Mouse (Mus musculus) MEL (cell line): ENCODE measurements at regions not wholly inside any gene's neighbourhood (a gene's known extent, or its start where the extent isn't known, plus 50 kb on each side); places are given as distances from the start of the nearest gene placed in this dataset.

Source experiments
- DNase-seq: peaks from one replicate; pipeline ENCODE4 v3.0.0; 2011; ENCODE audit warnings: low read depth, low spot score
- H3K27ac ChIP-seq: 2 replicates; pipeline ENCODE4 v1.5.1; 2012; ENCODE audit warnings: low read depth, mild to moderate bottlenecking, control low read depth, low read length, moderate library complexity; ENCODE audit not compliant: control insufficient read depth
- H3K27me3 ChIP-seq, 2 experiments: fragments of 150-350 bp in 1 of 2; sonication (generic) in 1 of 2; 2 replicates each; pipeline ENCODE4 v1.6.1; 2012; ENCODE audit warnings: low read length in 2 of 2, mild to moderate bottlenecking in 2 of 2, improper control_type of control experiment in 1 of 2, moderate library complexity in 1 of 2; ENCODE audit not compliant: insufficient read depth in 2 of 2, control insufficient read depth in 1 of 2
- H3K36me3 ChIP-seq, 2 experiments: 2 replicates each; pipeline ENCODE4 v1.6.1; 2012 to 2014; ENCODE audit warnings: low read length in 2 of 2, improper control_type of control experiment in 1 of 2, inconsistent platforms in 1 of 2, mild to moderate bottlenecking in 1 of 2; ENCODE audit not compliant: insufficient read depth in 2 of 2, control insufficient read depth in 1 of 2
- H3K4me1 ChIP-seq, 2 experiments: fragments of 150-350 bp in 1 of 2; sonication (generic) in 1 of 2; 2 replicates each; pipeline ENCODE4 v1.6.1; 2012; ENCODE audit warnings: low read length in 2 of 2, improper control_type of control experiment in 1 of 2, mild to moderate bottlenecking in 1 of 2; ENCODE audit not compliant: insufficient read depth in 2 of 2, control insufficient read depth in 1 of 2
- H3K4me3 ChIP-seq, 2 experiments: fragments of 150-350 bp in 1 of 2; sonication (generic) in 1 of 2; 2 replicates each; pipeline ENCODE4 v1.5.1; 2012; ENCODE audit warnings: low read depth in 2 of 2, low read length in 2 of 2, mild to moderate bottlenecking in 2 of 2, moderate library complexity in 2 of 2, control low read depth in 1 of 2, improper control_type of control experiment in 1 of 2; ENCODE audit not compliant: control insufficient read depth in 1 of 2, insufficient read depth in 1 of 2
- H3K79me2 ChIP-seq: 2 replicates; pipeline ENCODE4 v1.6.1; 2012; ENCODE audit warnings: mild to moderate bottlenecking, low read length, moderate library complexity; ENCODE audit not compliant: control insufficient read depth, poor library complexity, insufficient read depth
- H3K9ac ChIP-seq: 2 replicates; pipeline ENCODE4 v1.6.1; 2012; ENCODE audit warnings: low read depth, mild to moderate bottlenecking, control low read depth, low read length, moderate library complexity; ENCODE audit not compliant: control insufficient read depth, poor library complexity, severe bottlenecking
- H3K9me3 ChIP-seq: fragments of 150-350 bp; sonication (generic); replicated peaks from 2 replicates; pipeline ENCODE4 v1.6.1; 2012; ENCODE audit warnings: mild to moderate bottlenecking, low read length, improper control_type of control experiment, moderate library complexity; ENCODE audit not compliant: insufficient read depth
- E2F4 ChIP-seq: IDR thresholded peaks from 2 replicates; pipeline ENCODE4 v1.6.1; 2011; ENCODE audit warnings: low read depth, low read length, improper control_type of control experiment, borderline replicate concordance
- ELF1 ChIP-seq: IDR thresholded peaks from 2 replicates; pipeline ENCODE4 v1.6.1; 2014; ENCODE audit warnings: low read depth, mild to moderate bottlenecking, inconsistent platforms, low read length, improper control_type of control experiment, moderate library complexity
- EP300 ChIP-seq, 2 experiments: IDR thresholded peaks; 2 replicates each; pipeline ENCODE4 v1.6.1; 2011; ENCODE audit warnings: improper control_type of control experiment in 2 of 2, low read length in 2 of 2, low read depth in 1 of 2, mild to moderate bottlenecking in 1 of 2
- ETS1 ChIP-seq: IDR thresholded peaks from 2 replicates; pipeline ENCODE4 v1.6.1; 2012; ENCODE audit warnings: low read depth, mild to moderate bottlenecking, inconsistent platforms, low read length, improper control_type of control experiment, moderate library complexity
- KAT2A ChIP-seq: conservative IDR thresholded peaks from 2 replicates; pipeline ENCODE4 v1.6.1; 2012; ENCODE audit warnings: low read depth, low read length, improper control_type of control experiment, inconsistent platforms
- MAFK ChIP-seq: IDR thresholded peaks from 2 replicates; pipeline ENCODE4 v1.6.1; 2011; ENCODE audit warnings: low read depth, mild to moderate bottlenecking, low read length, improper control_type of control experiment, borderline replicate concordance
- MAZ ChIP-seq: IDR thresholded peaks from 2 replicates; pipeline ENCODE4 v1.6.1; 2012; ENCODE audit warnings: low read depth, mild to moderate bottlenecking, inconsistent platforms, low read length, improper control_type of control experiment
- MXI1 ChIP-seq: IDR thresholded peaks from 2 replicates; pipeline ENCODE4 v1.6.1; 2011; ENCODE audit warnings: mild to moderate bottlenecking, low read depth, low read length, improper control_type of control experiment
- MYB ChIP-seq: IDR thresholded peaks from 2 replicates; pipeline ENCODE4 v1.6.1; 2011; ENCODE audit warnings: mild to moderate bottlenecking, low read depth, low read length, improper control_type of control experiment
- MYC ChIP-seq: IDR thresholded peaks from 2 replicates; pipeline ENCODE4 v1.6.1; 2011; ENCODE audit warnings: low read depth, mild to moderate bottlenecking, low read length, improper control_type of control experiment, moderate library complexity
- NELFE ChIP-seq: IDR thresholded peaks from 2 replicates; pipeline ENCODE4 v1.6.1; 2011; ENCODE audit warnings: low read depth, low read length, improper control_type of control experiment
- POLR2A ChIP-seq, 2 experiments: IDR thresholded peaks; 2 replicates each; pipeline ENCODE4 v1.6.1; 2011 to 2012; ENCODE audit warnings: low read length in 2 of 2, mild to moderate bottlenecking in 2 of 2, control low read depth in 1 of 2, improper control_type of control experiment in 1 of 2, low read depth in 1 of 2, moderate library complexity in 1 of 2; ENCODE audit not compliant: control insufficient read depth in 1 of 2, insufficient read depth in 1 of 2, poor library complexity in 1 of 2
- POLR2AphosphoS2 ChIP-seq: IDR thresholded peaks from 2 replicates; pipeline ENCODE4 v1.6.1; 2011; ENCODE audit warnings: low read length, improper control_type of control experiment
- POLR2AphosphoS5 ChIP-seq: IDR thresholded peaks from 2 replicates; pipeline ENCODE4 v1.6.1; 2012; ENCODE audit warnings: low read depth, borderline replicate concordance, mild to moderate bottlenecking, inconsistent platforms, low read length, moderate library complexity, mixed read lengths
- RAD21 ChIP-seq: IDR thresholded peaks from 2 replicates; pipeline ENCODE4 v1.6.1; 2011; ENCODE audit warnings: mild to moderate bottlenecking, low read depth, low read length, improper control_type of control experiment
- RCOR1 ChIP-seq: IDR thresholded peaks from 2 replicates; pipeline ENCODE4 v1.6.1; 2012; ENCODE audit warnings: low read depth, mild to moderate bottlenecking, inconsistent platforms, low read length, improper control_type of control experiment
- SIN3A ChIP-seq: IDR thresholded peaks from 2 replicates; pipeline ENCODE4 v1.6.1; 2012; ENCODE audit warnings: low read length, improper control_type of control experiment, inconsistent platforms
- SMC3 ChIP-seq: IDR thresholded peaks from 2 replicates; pipeline ENCODE4 v1.6.1; 2011; ENCODE audit warnings: low read depth, low read length, improper control_type of control experiment
- TAL1 ChIP-seq: IDR thresholded peaks from 2 replicates; pipeline ENCODE4 v1.6.1; 2012; ENCODE audit warnings: mild to moderate bottlenecking, inconsistent platforms, low read length, moderate library complexity, mixed read lengths
- TBP ChIP-seq: IDR thresholded peaks from 2 replicates; pipeline ENCODE4 v1.8.0; 2011; ENCODE audit warnings: low read depth, low read length, improper control_type of control experiment
- TCF12 ChIP-seq: IDR thresholded peaks from 2 replicates; pipeline ENCODE4 v1.6.1; 2014; ENCODE audit warnings: low read depth, mild to moderate bottlenecking, inconsistent platforms, low read length, improper control_type of control experiment, moderate library complexity
- USF2 ChIP-seq, 2 experiments: IDR thresholded peaks; 2 replicates each; pipeline ENCODE4 v1.6.1; 2011 to 2012; ENCODE audit warnings: improper control_type of control experiment in 2 of 2, low read length in 2 of 2, borderline replicate concordance in 1 of 2, inconsistent platforms in 1 of 2, low read depth in 1 of 2, mild to moderate bottlenecking in 1 of 2; ENCODE audit not compliant: insufficient read depth in 1 of 2
- ZC3H11A ChIP-seq: IDR thresholded peaks from 2 replicates; pipeline ENCODE4 v1.6.1; 2012; ENCODE audit warnings: low read depth, mild to moderate bottlenecking, inconsistent platforms, low read length, improper control_type of control experiment
- ZMIZ1 ChIP-seq: IDR thresholded peaks from 2 replicates; pipeline ENCODE4 v1.6.1; 2012; ENCODE audit warnings: low read depth, mild to moderate bottlenecking, inconsistent platforms, low read length, improper control_type of control experiment, moderate library complexity

DNA sequence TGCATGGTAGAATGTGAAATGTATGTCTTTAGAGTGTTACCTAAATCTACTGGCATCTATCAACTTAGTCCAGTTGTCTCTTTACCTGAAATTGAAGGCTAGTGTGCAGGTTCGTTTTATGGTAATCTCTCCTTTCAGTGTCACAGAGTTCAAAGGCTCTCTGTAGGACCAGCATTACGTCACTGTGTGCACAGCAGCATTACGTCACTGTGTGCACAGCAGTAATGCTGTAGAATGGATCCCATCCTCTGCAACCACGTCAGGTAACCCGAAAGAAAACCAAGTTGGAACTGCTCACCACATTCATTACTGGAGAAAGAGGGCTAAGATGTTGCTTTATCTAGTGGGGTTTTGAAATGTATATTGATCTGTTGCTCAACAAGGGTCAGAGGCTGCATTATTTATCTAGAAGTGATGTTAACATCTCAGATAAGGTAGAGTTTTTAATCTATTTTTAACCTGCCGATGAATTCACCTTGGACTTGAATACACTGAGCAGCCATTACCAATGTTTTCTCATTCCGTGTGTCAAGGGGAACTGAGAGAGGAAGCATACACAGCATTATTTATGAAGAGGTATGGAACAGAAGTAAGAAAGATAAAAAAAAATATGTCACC is 657.9 kb downstream of the Slc16a7 start:
- H3K36me3 ChIP-seq = no peaks in the 10 kb centered on the region
- DNase-seq = no peak
- no peak for TF ChIP-seq NELFE
- no peak for TF ChIP-seq SMC3
- no peak for TF ChIP-seq RAD21
- no peak for TF ChIP-seq USF2 (IDR thresholded peaks at IDR 0.05; ENCODE audit: borderline replicate concordance in 1 of 2, insufficient read depth in 1 of 2, low read depth in 1 of 2, low read length in 2 of 2)
- no peak for TF ChIP-seq SIN3A
- no peak for TF ChIP-seq POLR2A (IDR thresholded peaks at IDR 0.05; ENCODE audit: control insufficient read depth in 1 of 2, insufficient read depth in 1 of 2, low read depth in 1 of 2, low read length in 2 of 2, poor library complexity in 1 of 2)
- no peak for TF ChIP-seq TCF12
- no peak for TF ChIP-seq MXI1
- no peak for TF ChIP-seq POLR2AphosphoS2
- no peak for TF ChIP-seq EP300 (IDR thresholded peaks at IDR 0.05; ENCODE audit: low read depth in 1 of 2, low read length in 2 of 2)
- TF ChIP-seq KAT2A = no peak
- no peak for TF ChIP-seq MYC
- TF ChIP-seq ETS1 = no peak
- TF ChIP-seq MYB = no peak
- no peak for TF ChIP-seq ZMIZ1
- TF ChIP-seq MAFK = no peak
- no peak for TF ChIP-seq TBP
- no peak for TF ChIP-seq ELF1
- no peak for TF ChIP-seq POLR2AphosphoS5
- TF ChIP-seq, all 39 proteins: peak for 0
- Histone ChIP-seq H3K27me3 (no peaks in the 10 kb centered on the region), H3K9me3 (no peaks in the 10 kb centered on the region), H3K79me2 (no peaks in the 10 kb centered on the region), H3K9ac (no peak overlapping the region), H3K4me1 (no peaks in the 10 kb centered on the region), H3K27ac (no peak overlapping the region), H3K4me3 (no peak overlapping the region)

DNA sequence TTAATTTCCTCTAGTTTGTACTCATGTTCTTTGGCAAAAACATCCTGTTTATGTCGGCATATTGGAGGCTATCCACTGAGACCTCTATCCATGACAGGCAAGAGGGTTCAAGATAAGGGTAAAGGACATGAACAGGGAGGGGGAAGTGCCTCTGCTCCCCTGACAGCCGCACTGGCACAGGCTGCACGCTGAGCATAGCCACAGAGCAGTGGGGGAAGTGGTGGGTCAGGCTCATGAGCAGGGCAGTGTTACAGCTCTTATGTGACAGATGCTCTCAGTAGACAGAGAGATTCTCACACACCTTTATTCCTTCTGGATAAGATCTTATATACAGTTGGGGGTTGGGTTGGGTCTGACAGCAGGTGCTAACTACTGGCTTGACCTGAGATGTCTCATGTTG is 676.6 kb downstream of the Slc16a7 start:
- no peak overlapping the region for H3K9ac ChIP-seq
- no peak overlapping the region for H3K27ac ChIP-seq
- no peaks in the 10 kb centered on the region for H3K27me3 ChIP-seq
- no peak overlapping the region for H3K4me3 ChIP-seq
- no peaks in the 10 kb centered on the region for H3K79me2 ChIP-seq
- DNase-seq = no peak
- no peak for TF ChIP-seq TCF12
- no peak for TF ChIP-seq E2F4
- no peak for TF ChIP-seq ETS1
- no peak for TF ChIP-seq ELF1
- TF ChIP-seq RCOR1 = no peak
- no peak for TF ChIP-seq EP300 (IDR thresholded peaks at IDR 0.05; ENCODE audit: low read depth in 1 of 2, low read length in 2 of 2)
- TF ChIP-seq ZMIZ1 = no peak
- no peak for TF ChIP-seq MXI1
- no peak for TF ChIP-seq MAZ
- no peak for TF ChIP-seq TAL1
- no peak for TF ChIP-seq MYB
- no peak for TF ChIP-seq ZC3H11A
- no peak for TF ChIP-seq POLR2AphosphoS5
- TF ChIP-seq, all 39 proteins: peak for 0
- no peaks in the 10 kb centered on the region for H3K9me3 ChIP-seq
- no peaks in the 10 kb centered on the region for H3K36me3 ChIP-seq
- no peaks in the 10 kb centered on the region for H3K4me1 ChIP-seq
